Mouse (Mus musculus) liver, adult (tissue): Measurements from ENCODE around the gene Plekho2.

Experiments used
- GATA4 ChIP-seq: IDR thresholded peaks from 2 replicates; pipeline ENCODE4 v1.6.1; 2014; ENCODE audit warnings: mild to moderate bottlenecking, low read length; ENCODE audit not compliant: insufficient replicate concordance

Plekho2 gene

GRCm38 (mm10) chr9:65598765-65599249 is 19.0 kb upstream of the Plekho2 start:
- no peak for TF ChIP-seq GATA4

- TF ChIP-seq GATA4, result no peak
Observed at GRCm38 (mm10) chr9:65593596-65593995, 13.8 kb upstream of the Plekho2 start.

GRCm38 (mm10) chr9:65592721-65593120 is 12.9 kb upstream of the Plekho2 start:
- no peak for TF ChIP-seq GATA4

GRCm38 (mm10) chr9:65589091-65589490 is 9.3 kb upstream of the Plekho2 start:
- no peak for TF ChIP-seq GATA4

GRCm38 (mm10) chr9:65587573-65588358 is 7.9 kb upstream of the Plekho2 start:
- no peak for TF ChIP-seq GATA4

GRCm38 (mm10) chr9:65587270-65587572 is 7.4 kb upstream of the Plekho2 start:
- TF ChIP-seq GATA4, result no peak

GRCm38 (mm10) chr9:65586406-65587269 is 6.8 kb upstream of the Plekho2 start, which contains the start of gene Pif1:
Gene Pif1, plus strand, starts transcription at chr9:65587160.
- no peak for TF ChIP-seq GATA4

- TF ChIP-seq GATA4, result no peak
Observed at GRCm38 (mm10) chr9:65583045-65583444, 3.2 kb upstream of the Plekho2 start.

GRCm38 (mm10) chr9:65580401-65581256 is 789 bp upstream of the Plekho2 start:
- TF ChIP-seq GATA4, result no peak

- peak; percentile 69; the same call in 1 of the 2 replicates for TF ChIP-seq GATA4
Observed at GRCm38 (mm10) chr9:65578801-65579249, 1.0 kb downstream of the Plekho2 start.

GRCm38 (mm10) chr9:65577511-65578196 is 2.2 kb downstream of the Plekho2 start:
- no peak for TF ChIP-seq GATA4

GRCm38 (mm10) chr9:65576861-65577510 is 2.9 kb downstream of the Plekho2 start:
- no peak for TF ChIP-seq GATA4

- no peak for TF ChIP-seq GATA4
Observed at GRCm38 (mm10) chr9:65575393-65576196, 4.2 kb downstream of the Plekho2 start.
